Mouse (Mus musculus): ENCODE measurements around the gene Polr3h.
"Not testable (repeated sequence)": the region's sequence is repeated elsewhere in the genome, so short reads cannot be mapped to it uniquely, and the experiment has no call there.

Gene Polr3h

GRCm38 (mm10) chr15:81914668-81915067 lies 11.4 kb downstream of the Polr3h start:
- DNase-seq = no peak

GRCm38 (mm10) chr15:81912498-81912897 lies 13.5 kb downstream of the Polr3h start:
- no peak for DNase-seq

- DNase-seq = not testable (repeated sequence)
These were observed 17.3 kb downstream of the Polr3h start for GRCm38 (mm10) chr15:81908767-81909166.

GRCm38 (mm10) chr15:81907953-81908352 lies 18.1 kb downstream of the Polr3h start:
- DNase-seq = no peak

GRCm38 (mm10) chr15:81904939-81905338 lies 21.1 kb downstream of the Polr3h start:
- DNase-seq = peak; percentile 81

GRCm38 (mm10) chr15:81898751-81899150 lies 27.3 kb downstream of the Polr3h start:
- DNase-seq = no peak

GRCm38 (mm10) chr15:81897607-81898285 lies 28.3 kb downstream of the Polr3h start:
- DNase-seq = no peak

- no peak for DNase-seq
These were observed 29.6 kb downstream of the Polr3h start for GRCm38 (mm10) chr15:81896407-81896806.

GRCm38 (mm10) chr15:81894002-81894401 lies 32.0 kb downstream of the Polr3h start:
- peak; percentile 54 for DNase-seq

- no peak for DNase-seq
These were observed 34.0 kb downstream of the Polr3h start for GRCm38 (mm10) chr15:81891822-81892580.

- DNase-seq = no peak
These were observed 34.8 kb downstream of the Polr3h start for GRCm38 (mm10) chr15:81891140-81891802.

- DNase-seq = no peak
These were observed 36.9 kb downstream of the Polr3h start for GRCm38 (mm10) chr15:81889175-81889574.

- no peak for DNase-seq
These were observed 39.1 kb downstream of the Polr3h start for GRCm38 (mm10) chr15:81886795-81887550.

GRCm38 (mm10) chr15:81885418-81885934 lies 40.6 kb downstream of the Polr3h start:
- no peak for DNase-seq

- DNase-seq = peak; percentile 36
These were observed 43.7 kb downstream of the Polr3h start for GRCm38 (mm10) chr15:81882348-81882747.

GRCm38 (mm10) chr15:81879531-81880401 lies 46.3 kb downstream of the Polr3h start:
- DNase-seq = no peak

- peak; percentile 100 for DNase-seq
These were observed 53.5 kb downstream of the Polr3h start, which contains the start of gene Aco2 for GRCm38 (mm10) chr15:81872262-81873136. TSS of gene Aco2 (plus strand) at chr15:81872309.

- DNase-seq = peak; percentile 90
These were observed 54.3 kb downstream of the Polr3h start, which contains the start of gene Phf5a for GRCm38 (mm10) chr15:81871604-81872261. TSS of gene Phf5a (minus strand) at chr15:81871911.

GRCm38 (mm10) chr15:81869985-81870384 lies 56.1 kb downstream of the Polr3h start:
- DNase-seq = no peak

- DNase-seq = no peak
These were observed 61.8 kb downstream of the Polr3h start for GRCm38 (mm10) chr15:81864238-81864637.

Measured in kidney, adult 18-20 months (tissue).